Mouse (Mus musculus): Measurements from ENCODE around the gene Gm20695.

GRCm38 (mm10) chr16:3884201-3885064, at the start of gene Gm20695, which contains the start of gene Zfp597:
- TF ChIP-seq CTCF (IDR thresholded peaks at IDR 0.05; ENCODE audit: low read depth) = peak; percentile 70
- TF ChIP-seq EP300 (IDR thresholded peaks at IDR 0.05; ENCODE audit: low read depth) = no peak
